Mouse (Mus musculus): ENCODE data around the gene Gbx2. TPM values are rescaled to one million over a fixed set of nuclear protein-coding genes. Genes with fewer than 3 reads are reported as not detected.

Gene Gbx2
- polyA plus RNA-seq, 1 experiment from 2014 or later = 41.2 TPM

DNA sequence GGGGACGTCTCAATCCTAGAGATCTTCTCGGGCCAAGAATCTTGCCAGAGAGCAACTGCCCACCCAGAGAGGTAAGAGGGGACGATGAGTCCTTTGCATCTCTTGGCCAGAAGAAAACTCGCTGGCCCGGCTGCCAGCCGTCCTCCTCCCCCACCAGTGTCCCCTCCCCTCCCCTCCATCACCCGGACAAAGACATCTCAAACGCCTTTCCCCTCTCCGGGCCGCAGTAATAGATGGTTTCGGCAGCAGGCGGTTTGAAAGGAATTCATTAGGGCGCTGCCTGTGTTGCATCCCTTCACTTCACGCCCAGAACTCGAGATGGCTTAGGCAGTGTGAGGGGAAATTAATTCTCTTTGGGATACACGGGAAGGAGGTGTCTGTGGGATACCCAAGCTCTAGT lies 1.6 kb upstream of the Gbx2 start:
- H3K4me1 ChIP-seq (replicated peaks) = peaks cover 92% of the 10 kb centered on the region
- H3K9me3 ChIP-seq = no peaks in the 10 kb centered on the region
- peaks cover 99% of the 10 kb centered on the region for H3K27me3 ChIP-seq (ENCODE audit: insufficient read depth, poor library complexity, severe bottlenecking)
- peak; percentile 74 for DNase-seq (ENCODE audit: low spot score)
- no peaks in the 10 kb centered on the region for H3K36me3 ChIP-seq
- H3K4me3 ChIP-seq = peak overlapping the region; percentile 77
- WGBS = 1% methylated on average over 16 of the region's 16 CpGs
- peak overlapping the region; percentile 76 for H3K27ac ChIP-seq

DNA sequence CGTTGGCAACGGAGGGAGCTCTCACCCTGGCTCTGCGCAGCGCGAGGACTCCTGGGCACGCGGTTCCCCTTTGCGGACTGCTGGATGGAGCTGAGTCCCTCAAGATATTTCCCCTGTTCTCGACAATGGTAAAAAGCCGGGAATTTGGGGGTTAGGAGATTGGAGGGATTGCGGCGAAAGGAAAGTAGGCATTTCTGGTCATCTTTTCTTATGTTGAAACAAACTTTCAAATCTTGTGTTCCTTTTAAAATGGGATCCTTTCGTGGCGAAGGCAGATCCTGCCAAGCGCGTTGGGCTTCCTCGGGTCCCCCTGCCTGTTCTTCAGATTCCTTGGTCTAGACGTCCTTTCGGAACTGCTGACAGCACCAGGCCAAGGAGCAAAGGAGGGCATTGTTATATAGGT lies 1.0 kb upstream of the Gbx2 start:
- DNase-seq (ENCODE audit: low spot score) = peak; percentile 56
- Histone ChIP-seq H3K4me3 (peak overlapping the region; percentile 77), H3K9me3 (no peaks in the 10 kb centered on the region), H3K4me1 (replicated peaks) (peaks cover 98% of the 10 kb centered on the region), H3K27me3 (ENCODE audit: insufficient read depth, poor library complexity, severe bottlenecking) (peaks cover 99% of the 10 kb centered on the region), H3K27ac (peak overlapping the region; percentile 76), H3K36me3 (no peaks in the 10 kb centered on the region)
- WGBS = 1% methylated on average over 19 of the region's 19 CpGs

DNA sequence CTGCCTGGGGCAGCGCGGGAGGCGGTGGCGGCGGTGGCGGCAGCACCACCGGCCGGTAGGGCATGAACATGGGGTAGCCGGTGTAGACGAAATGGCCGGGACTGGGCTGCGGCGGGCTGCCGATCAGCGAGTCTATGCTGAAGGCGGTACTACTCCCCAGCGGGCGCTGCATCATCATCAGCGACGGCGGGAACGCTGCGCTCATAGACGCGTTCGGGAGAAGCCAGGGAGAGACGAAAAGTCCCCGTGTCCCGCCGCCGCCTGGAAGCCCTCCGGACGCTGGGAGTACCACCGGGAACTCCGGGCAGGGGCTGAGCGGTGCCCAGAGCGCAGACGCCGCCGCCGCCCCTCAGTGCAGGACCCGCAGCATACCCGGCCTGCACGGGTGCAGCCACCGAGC lies 428 bp downstream of the Gbx2 start:
- Histone ChIP-seq H3K27me3 (ENCODE audit: insufficient read depth, poor library complexity, severe bottlenecking) (peaks cover 99% of the 10 kb centered on the region), H3K27ac (peak overlapping the region; percentile 92), H3K4me3 (peak overlapping the region; percentile 77), H3K9me3 (no peaks in the 10 kb centered on the region), H3K4me1 (replicated peaks) (peaks cover 98% of the 10 kb centered on the region), H3K36me3 (no peaks in the 10 kb centered on the region)
- under 1% methylated on average over 45 of the region's 45 CpGs for WGBS
- DNase-seq (ENCODE audit: low spot score) = peak; percentile 66

- WGBS = under 1% methylated on average over 55 of the region's 55 CpGs
- H3K27ac ChIP-seq = peak overlapping the region; percentile 92
- H3K36me3 ChIP-seq = no peaks in the 10 kb centered on the region
- DNase-seq (ENCODE audit: low spot score) = peak; percentile 77
- H3K4me3 ChIP-seq = peak overlapping the region; percentile 77
- peaks cover 98% of the 10 kb centered on the region for H3K4me1 ChIP-seq (replicated peaks)
- H3K27me3 ChIP-seq (ENCODE audit: insufficient read depth, poor library complexity, severe bottlenecking) = peaks cover 99% of the 10 kb centered on the region
- H3K9me3 ChIP-seq = no peaks in the 10 kb centered on the region
Observed at GRCm38 (mm10) chr1:89929721-89930505, 1.1 kb downstream of the Gbx2 start.

DNA sequence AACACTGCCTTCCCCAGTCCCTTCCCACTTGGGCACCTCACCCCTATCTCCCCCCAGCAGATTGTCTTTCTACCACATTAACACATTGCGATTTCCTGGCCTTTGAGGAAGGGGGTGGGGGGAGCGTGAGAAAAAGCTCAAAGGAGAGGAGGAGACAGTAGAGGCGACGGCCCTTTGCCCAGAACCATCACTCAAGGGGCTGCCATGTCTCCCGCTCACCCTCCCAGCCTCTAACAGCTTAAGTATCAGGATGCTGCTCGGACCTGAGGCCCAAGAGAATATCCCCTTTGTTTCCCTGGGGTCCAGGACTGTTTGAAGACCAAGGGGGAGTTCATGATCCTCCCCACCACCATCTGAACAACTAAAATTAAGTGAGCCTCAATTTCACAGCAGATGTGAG lies 1.8 kb downstream of the Gbx2 start:
- no peaks in the 10 kb centered on the region for H3K36me3 ChIP-seq
- peaks cover 98% of the 10 kb centered on the region for H3K4me1 ChIP-seq (replicated peaks)
- peak; percentile 59 for DNase-seq (ENCODE audit: low spot score)

GRCm38 (mm10) chr1:89928676-89929075 lies 2.3 kb downstream of the Gbx2 start:
- 5% methylated on average over 25 of the region's 25 CpGs for WGBS
- peak; percentile 63 for DNase-seq (ENCODE audit: low spot score)
- Histone ChIP-seq H3K4me1 (replicated peaks) (peaks cover 98% of the 10 kb centered on the region), H3K4me3 (peak overlapping the region; percentile 77), H3K27me3 (ENCODE audit: insufficient read depth, poor library complexity, severe bottlenecking) (peaks cover 99% of the 10 kb centered on the region), H3K27ac (peak overlapping the region; percentile 92), H3K9me3 (no peaks in the 10 kb centered on the region), H3K36me3 (no peaks in the 10 kb centered on the region)

More for the DNA sequence above, 1.8 kb downstream of the Gbx2 start:
- peak overlapping the region; percentile 92 for H3K27ac ChIP-seq
- peak overlapping the region; percentile 77 for H3K4me3 ChIP-seq
- no peaks in the 10 kb centered on the region for H3K9me3 ChIP-seq
- peaks cover 99% of the 10 kb centered on the region for H3K27me3 ChIP-seq (ENCODE audit: insufficient read depth, poor library complexity, severe bottlenecking)
- WGBS = 0% methylated on average over 6 of the region's 6 CpGs

DNA sequence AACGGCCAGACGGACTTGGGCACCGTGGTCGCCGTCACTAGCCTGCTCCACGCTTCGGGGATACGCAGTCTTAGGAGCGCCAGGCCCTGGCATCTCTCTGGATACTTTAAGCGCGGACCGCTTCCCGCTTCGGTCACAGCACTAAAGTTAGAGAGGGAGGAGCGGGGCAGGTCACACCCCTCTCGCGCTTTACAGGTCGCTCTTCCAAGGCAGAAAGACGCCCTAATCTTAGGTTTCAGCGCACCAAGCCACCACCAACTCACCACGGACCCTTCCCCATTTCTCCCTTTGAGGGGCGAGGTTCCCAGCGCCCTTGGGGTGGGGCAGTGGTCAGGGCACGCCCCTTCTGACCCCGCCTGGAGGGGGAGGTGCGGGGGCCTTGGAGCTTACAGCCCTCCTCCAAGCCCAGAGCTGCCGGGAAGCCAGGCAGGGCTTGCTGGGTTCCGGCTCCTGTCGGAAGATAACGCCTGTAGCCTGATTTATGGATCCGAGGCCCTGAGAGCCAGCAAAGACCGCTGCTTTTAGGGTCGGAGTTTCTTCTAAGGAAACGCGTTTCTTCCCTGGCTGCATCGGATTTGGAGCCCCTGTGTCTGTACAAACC lies 3.8 kb downstream of the Gbx2 start:
- H3K27ac ChIP-seq = peak overlapping the region; percentile 71
- no peaks in the 10 kb centered on the region for H3K9me3 ChIP-seq
- H3K27me3 ChIP-seq (ENCODE audit: insufficient read depth, poor library complexity, severe bottlenecking) = peaks cover 100% of the 10 kb centered on the region
- 1% methylated on average over 36 of the region's 36 CpGs for WGBS
- H3K4me3 ChIP-seq = peak overlapping the region; percentile 77
- peaks cover 98% of the 10 kb centered on the region for H3K4me1 ChIP-seq (replicated peaks)
- no peaks in the 10 kb centered on the region for H3K36me3 ChIP-seq
- peak; percentile 59 for DNase-seq (ENCODE audit: low spot score)

DNA sequence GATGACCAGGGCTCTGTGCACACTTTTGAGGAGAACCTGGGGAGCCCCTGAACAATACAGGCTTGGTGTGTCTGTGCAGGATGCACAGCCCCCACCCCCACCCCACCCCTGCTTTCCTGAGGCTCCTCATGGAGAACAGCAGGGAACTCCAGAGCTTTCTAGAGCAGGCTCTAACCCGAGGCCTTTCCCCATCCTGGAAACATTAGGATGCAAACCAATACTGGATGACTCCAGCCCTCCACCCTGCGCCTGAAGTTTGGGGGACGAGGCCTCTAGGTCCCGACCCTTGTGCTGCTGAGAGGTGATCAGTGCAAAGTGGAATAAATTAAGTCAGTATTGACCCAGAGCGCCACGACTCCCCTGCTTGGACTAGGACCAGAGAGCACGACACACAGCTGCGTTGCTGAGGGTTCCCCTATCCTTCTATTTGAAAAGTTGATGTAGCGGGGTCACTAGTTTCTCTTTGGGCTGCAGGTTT lies 4.4 kb downstream of the Gbx2 start:
- Histone ChIP-seq H3K36me3 (no peaks in the 10 kb centered on the region), H3K4me3 (peak overlapping the region; percentile 77), H3K4me1 (replicated peaks) (peaks cover 98% of the 10 kb centered on the region), H3K9me3 (no peaks in the 10 kb centered on the region), H3K27ac (peak overlapping the region; percentile 71), H3K27me3 (ENCODE audit: insufficient read depth, poor library complexity, severe bottlenecking) (peaks cover 100% of the 10 kb centered on the region)
- 8% methylated on average over 9 of the region's 9 CpGs for WGBS
- DNase-seq (ENCODE audit: low spot score) = no peak

- WGBS = 19% methylated on average over 12 of the region's 12 CpGs
- peak overlapping the region; percentile 77; the same call in 1 of the 2 replicates for H3K4me3 ChIP-seq
Observed at GRCm38 (mm10) chr1:89925501-89926190, 5.3 kb downstream of the Gbx2 start.

DNA sequence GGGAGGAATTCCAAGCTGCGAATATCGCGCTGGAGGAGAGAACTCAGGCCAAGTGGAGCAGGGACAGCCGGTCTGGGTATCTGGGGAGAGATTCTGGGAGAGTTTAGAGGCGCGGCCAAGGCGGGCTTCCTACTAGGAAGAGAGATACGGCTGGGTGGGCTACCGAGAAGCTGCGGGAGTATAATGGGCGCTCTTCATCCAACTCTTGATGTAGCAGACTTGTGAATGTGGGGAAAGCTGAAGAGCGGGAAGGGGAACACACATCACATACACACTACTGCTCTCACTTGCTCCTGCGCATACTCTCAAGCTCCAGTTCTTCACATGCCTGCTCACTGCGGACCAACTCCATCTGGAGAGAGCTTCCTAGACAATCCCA lies 7.3 kb downstream of the Gbx2 start:
- Histone ChIP-seq H3K4me1 (replicated peaks) (peaks cover 73% of the 10 kb centered on the region), H3K9me3 (0 out of 2 replicates have a peak, but pooled peaks cover 4% of the 10 kb centered on the region), H3K27ac (peak overlapping the region; percentile 85), H3K36me3 (no peaks in the 10 kb centered on the region), H3K4me3 (peak overlapping the region; percentile 54), H3K27me3 (ENCODE audit: insufficient read depth, poor library complexity, severe bottlenecking) (peaks cover 100% of the 10 kb centered on the region)
- WGBS = 10% methylated on average over 14 of the region's 14 CpGs
- no peak for DNase-seq (ENCODE audit: low spot score)

More at GRCm38 (mm10) chr1:89925501-89926190, 5.3 kb downstream of the Gbx2 start:
- DNase-seq (ENCODE audit: low spot score) = no peak
- Histone ChIP-seq H3K27ac (no peak overlapping the region), H3K9me3 (no peaks in the 10 kb centered on the region), H3K4me1 (replicated peaks) (peaks cover 93% of the 10 kb centered on the region), H3K27me3 (ENCODE audit: insufficient read depth, poor library complexity, severe bottlenecking) (peaks cover 100% of the 10 kb centered on the region), H3K36me3 (no peaks in the 10 kb centered on the region)

- Histone ChIP-seq H3K36me3 (no peaks in the 10 kb centered on the region), H3K4me1 (replicated peaks) (peaks cover 69% of the 10 kb centered on the region), H3K9me3 (0 out of 2 replicates have a peak, but pooled peaks cover 4% of the 10 kb centered on the region), H3K27ac (peak overlapping the region; percentile 85), H3K4me3 (peak overlapping the region; percentile 54), H3K27me3 (ENCODE audit: insufficient read depth, poor library complexity, severe bottlenecking) (peaks cover 100% of the 10 kb centered on the region)
- WGBS = under 1% methylated on average over 40 of the region's 41 CpGs
- DNase-seq (ENCODE audit: low spot score) = peak; percentile 70
Observed at GRCm38 (mm10) chr1:89922883-89923641, 7.9 kb downstream of the Gbx2 start.

DNA sequence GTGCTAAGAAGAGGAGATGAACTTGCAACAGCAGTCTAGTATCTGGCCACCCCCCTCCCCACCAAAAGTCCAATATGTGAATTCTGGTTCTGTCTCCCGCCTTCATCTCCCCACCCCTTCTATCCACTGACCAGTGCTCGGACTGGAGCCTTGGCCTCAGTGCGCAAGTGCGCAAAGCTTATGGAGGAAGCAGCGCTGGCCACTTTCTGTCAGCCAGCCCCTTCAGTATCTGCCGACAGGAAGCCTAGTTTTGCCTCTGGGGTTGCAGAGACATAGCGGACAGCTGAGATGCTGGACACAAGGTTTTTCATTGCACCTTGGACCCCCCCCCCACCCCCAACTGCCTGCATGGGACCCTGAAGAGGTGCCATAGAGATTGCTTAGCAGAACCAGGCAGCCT lies 8.7 kb downstream of the Gbx2 start:
- H3K36me3 ChIP-seq = no peaks in the 10 kb centered on the region
- peaks cover 100% of the 10 kb centered on the region for H3K27me3 ChIP-seq (ENCODE audit: insufficient read depth, poor library complexity, severe bottlenecking)
- DNase-seq (ENCODE audit: low spot score) = peak; percentile 58
- peak overlapping the region; percentile 54 for H3K4me3 ChIP-seq
- peaks cover 61% of the 10 kb centered on the region for H3K4me1 ChIP-seq (replicated peaks)
- H3K27ac ChIP-seq = peak overlapping the region; percentile 85
- 0 out of 2 replicates have a peak, but pooled peaks cover 4% of the 10 kb centered on the region for H3K9me3 ChIP-seq
- under 1% methylated on average over 7 of the region's 7 CpGs for WGBS

Data from hindbrain, embryonic 10.5 days (tissue).